Mouse (Mus musculus) cortical plate, adult 2 months (tissue): ENCODE results near the gene Washc4.

Experiments
- CTCF ChIP-seq: fragments of 200-500 bp; IDR thresholded peaks from 2 replicates; pipeline ENCODE4 v1.5.1; 2011; ENCODE audit warnings: mild to moderate bottlenecking, control low read depth, low read length; ENCODE audit not compliant: insufficient read depth; ENCODE audit errors: extremely low read depth
- POLR2A ChIP-seq: fragments of 200-500 bp; IDR thresholded peaks from 2 replicates; pipeline ENCODE4 v1.6.1; 2011; ENCODE audit warnings: mild to moderate bottlenecking, low read length, control low read depth; ENCODE audit not compliant: insufficient read depth; ENCODE audit errors: extremely low read depth

DNA sequence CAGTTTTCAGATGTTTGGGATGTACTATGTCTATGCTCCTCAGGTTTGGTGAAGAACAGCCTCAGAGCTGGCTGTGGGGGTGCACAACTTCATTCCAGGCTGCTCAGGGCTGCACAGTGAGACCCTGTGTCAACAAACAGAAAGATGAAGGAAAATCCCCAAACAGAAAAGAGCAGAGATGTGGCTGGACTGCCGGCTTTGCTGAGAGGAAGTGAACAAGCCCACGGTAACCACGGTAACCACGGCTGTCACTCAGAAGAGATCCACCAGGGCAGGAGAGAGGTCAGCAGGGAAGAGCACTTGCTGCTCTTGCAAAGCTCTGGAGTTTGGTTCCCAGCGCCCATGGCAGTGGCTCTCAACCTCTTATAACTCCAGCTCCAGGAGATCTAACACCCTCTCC is 90.9 kb downstream of the Washc4 start:
- TF ChIP-seq CTCF (no peak), POLR2A (no peak)
